Mouse (Mus musculus): ENCODE data around the gene Crybb3.

Crybb3 gene

GRCm38 (mm10) chr5:113081439-113081838 lies at the start of gene Crybb3:
TSS of gene Crybb3 (minus strand) at chr5:113081584.
- peak; percentile 71 for DNase-seq

- DNase-seq: no peak
Measured at GRCm38 (mm10) chr5:113128426-113128825, 47.0 kb upstream of the Crybb3 start.

GRCm38 (mm10) chr5:113126476-113126875 lies 45.1 kb upstream of the Crybb3 start:
- no peak for DNase-seq

GRCm38 (mm10) chr5:113123693-113124092 lies 42.3 kb upstream of the Crybb3 start:
- DNase-seq: no peak

GRCm38 (mm10) chr5:113122326-113123054 lies 41.1 kb upstream of the Crybb3 start:
- DNase-seq: no peak

- no peak for DNase-seq
Measured at GRCm38 (mm10) chr5:113121591-113121875, 40.1 kb upstream of the Crybb3 start.

- no peak for DNase-seq
Measured at GRCm38 (mm10) chr5:113120741-113121590, 39.6 kb upstream of the Crybb3 start.

GRCm38 (mm10) chr5:113119861-113120465 lies 38.6 kb upstream of the Crybb3 start:
- no peak for DNase-seq

- no peak for DNase-seq
Measured at GRCm38 (mm10) chr5:113119291-113119690, 37.9 kb upstream of the Crybb3 start.

GRCm38 (mm10) chr5:113118695-113119094 lies 37.3 kb upstream of the Crybb3 start:
- DNase-seq: no peak

- DNase-seq: no peak
Measured at GRCm38 (mm10) chr5:113117361-113117760, 36.0 kb upstream of the Crybb3 start.

- no peak for DNase-seq
Measured at GRCm38 (mm10) chr5:113115896-113116295, 34.5 kb upstream of the Crybb3 start.

GRCm38 (mm10) chr5:113114264-113115225 lies 33.2 kb upstream of the Crybb3 start:
- DNase-seq: no peak

GRCm38 (mm10) chr5:113113120-113113519 lies 31.7 kb upstream of the Crybb3 start:
- no peak for DNase-seq

GRCm38 (mm10) chr5:113111336-113111735 lies 30.0 kb upstream of the Crybb3 start:
- no peak for DNase-seq

GRCm38 (mm10) chr5:113110929-113111328 lies 29.5 kb upstream of the Crybb3 start:
- no peak for DNase-seq

GRCm38 (mm10) chr5:113109651-113110050 lies 28.3 kb upstream of the Crybb3 start:
- peak; percentile 53 for DNase-seq

- DNase-seq: no peak
Measured at GRCm38 (mm10) chr5:113108165-113108764, 26.9 kb upstream of the Crybb3 start.

GRCm38 (mm10) chr5:113107709-113108108 lies 26.3 kb upstream of the Crybb3 start:
- peak; percentile 43 for DNase-seq

- no peak for DNase-seq
Measured at GRCm38 (mm10) chr5:113106594-113106993, 25.2 kb upstream of the Crybb3 start.

- no peak for DNase-seq
Measured at GRCm38 (mm10) chr5:113105481-113105880, 24.1 kb upstream of the Crybb3 start.

GRCm38 (mm10) chr5:113105035-113105434 lies 23.7 kb upstream of the Crybb3 start:
- DNase-seq: no peak

Data from kidney, postnatal 14 days (tissue).